Mouse (Mus musculus): ENCODE results near the gene Slc30a6.

The Slc30a6 gene

DNA sequence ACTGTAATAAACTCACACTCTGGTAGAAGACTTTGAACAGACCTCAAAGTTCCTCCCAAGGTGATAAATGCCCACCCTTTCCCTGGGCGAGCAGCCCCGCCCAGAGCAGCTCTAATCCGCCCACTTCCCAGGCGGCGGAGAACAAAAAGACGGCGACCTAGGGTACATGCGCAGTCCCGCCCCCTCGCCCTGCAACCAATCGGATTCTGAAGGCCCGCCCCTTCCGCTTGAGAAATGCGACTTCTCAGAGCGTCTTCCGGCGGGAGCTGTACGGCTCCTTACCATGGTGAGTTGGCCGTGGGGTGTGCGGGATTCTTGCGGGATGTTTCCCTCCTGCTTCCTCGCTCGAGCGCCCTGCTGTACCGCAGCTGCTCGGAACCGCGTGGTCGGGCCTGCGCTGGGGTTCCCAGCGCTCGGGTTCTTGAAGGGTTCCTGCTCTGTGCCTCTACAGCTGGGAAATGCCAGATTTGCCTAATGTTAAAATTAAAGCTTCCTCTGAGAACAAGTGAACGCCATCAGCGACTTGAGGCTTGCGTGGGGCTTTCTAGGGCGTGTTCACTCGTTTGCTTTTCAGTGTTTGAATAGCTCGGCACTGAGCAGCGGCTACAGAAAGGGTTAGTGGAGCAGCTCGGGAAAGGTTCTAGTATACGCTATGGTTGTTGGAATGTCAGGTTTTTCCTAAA, at the start of gene Slc30a6:
Slc30a6 (plus strand) TSS at position 226 of the 683 bp plus-strand sequence.
- DNase-seq, result peak; percentile 98 to 99

- DNase-seq, result no peak
These were observed 31.8 kb upstream of the Slc30a6 start for GRCm38 (mm10) chr17:74363592-74363991.

- DNase-seq, result no peak
These were observed 18.5 kb upstream of the Slc30a6 start for GRCm38 (mm10) chr17:74376916-74377315.

DNA sequence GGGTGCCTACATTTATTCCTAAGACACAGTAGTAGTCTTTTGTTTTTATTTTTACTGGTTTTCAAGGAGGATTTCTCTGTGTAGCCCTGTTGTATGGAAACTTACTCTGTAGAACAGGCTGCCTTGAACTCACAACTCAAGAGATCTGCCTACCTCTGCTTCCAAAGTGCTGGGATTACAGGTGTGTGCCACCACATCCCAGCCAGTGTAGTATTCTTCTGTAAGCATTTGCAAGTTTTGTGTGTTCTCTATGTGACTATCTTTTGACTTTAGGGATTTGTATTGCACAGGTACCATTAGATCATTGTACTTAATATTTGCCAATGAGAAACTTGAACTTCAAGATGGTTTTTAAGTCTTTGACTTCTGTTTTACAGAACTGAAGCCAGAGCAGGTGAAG, 8.8 kb upstream of the Slc30a6 start:
- no peak for DNase-seq

- no peak for DNase-seq
These were observed 5.6 kb upstream of the Slc30a6 start for GRCm38 (mm10) chr17:74389847-74390246.

DNA sequence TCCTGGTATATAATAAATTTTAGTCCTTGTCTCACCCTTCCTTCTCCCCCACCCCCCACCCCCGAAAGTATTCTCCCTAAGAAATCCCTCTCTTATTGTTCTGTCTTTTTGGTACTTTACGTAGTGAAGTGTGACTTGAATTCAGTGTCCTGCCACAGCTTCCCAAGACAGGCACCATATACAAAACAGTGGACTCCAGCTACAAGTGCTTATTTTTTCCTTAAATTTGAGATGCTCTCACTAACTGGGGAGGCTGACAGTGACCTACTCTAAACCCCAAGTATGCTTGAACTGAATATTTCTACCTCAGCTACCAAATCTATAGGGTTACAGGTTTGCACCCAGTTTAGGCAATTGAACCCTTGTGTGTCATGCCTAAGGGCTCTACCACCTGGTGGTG, 1.0 kb upstream of the Slc30a6 start:
- no peak for DNase-seq

GRCm38 (mm10) chr17:74394855-74395254, 553 bp upstream of the Slc30a6 start:
- peak; percentile 14 to 39 for DNase-seq

DNA sequence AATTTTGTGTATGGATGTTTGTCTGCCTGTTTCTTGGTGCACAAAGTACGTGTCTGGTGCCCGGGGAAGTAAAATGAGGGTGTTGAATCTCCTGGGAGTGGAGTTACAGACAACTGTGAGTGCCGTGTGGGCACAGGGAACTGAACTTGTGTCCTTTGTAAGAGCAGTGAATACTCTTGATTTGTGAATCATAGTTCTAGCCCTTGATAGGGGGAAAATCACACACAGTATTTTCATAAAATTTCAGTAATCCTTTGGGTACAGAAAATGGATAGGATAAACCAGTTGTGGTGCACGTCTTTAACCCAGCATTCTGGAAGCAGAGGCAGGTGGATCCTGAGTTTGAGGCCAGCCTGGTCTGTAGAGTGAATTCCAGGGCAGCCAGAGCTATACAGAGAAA, 1.4 kb downstream of the Slc30a6 start:
- DNase-seq, result no peak

- DNase-seq, result no peak
These were observed 1.8 kb downstream of the Slc30a6 start for GRCm38 (mm10) chr17:74397173-74397572.

GRCm38 (mm10) chr17:74402486-74403222, 7.2 kb downstream of the Slc30a6 start:
- no peak for DNase-seq

DNA sequence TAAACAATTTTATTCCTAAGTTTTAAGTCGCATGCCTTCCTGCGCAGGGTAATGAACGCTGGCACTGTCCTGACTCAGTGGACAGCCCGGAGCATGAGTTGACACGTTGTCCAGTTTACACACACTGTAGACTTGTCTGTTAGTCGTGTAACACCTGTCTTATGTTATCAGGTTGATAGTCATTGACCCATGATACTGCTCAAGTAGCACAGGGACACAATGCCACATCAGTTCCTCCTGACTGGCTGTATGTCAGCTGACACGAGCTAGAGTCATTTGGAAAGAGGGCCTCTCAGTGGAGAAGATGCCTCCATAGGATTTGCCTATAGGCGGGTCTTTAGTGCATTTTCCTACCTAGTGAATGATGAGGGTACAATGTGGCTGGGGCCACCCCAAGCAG, 11.1 kb downstream of the Slc30a6 start:
- DNase-seq, result no peak

DNA sequence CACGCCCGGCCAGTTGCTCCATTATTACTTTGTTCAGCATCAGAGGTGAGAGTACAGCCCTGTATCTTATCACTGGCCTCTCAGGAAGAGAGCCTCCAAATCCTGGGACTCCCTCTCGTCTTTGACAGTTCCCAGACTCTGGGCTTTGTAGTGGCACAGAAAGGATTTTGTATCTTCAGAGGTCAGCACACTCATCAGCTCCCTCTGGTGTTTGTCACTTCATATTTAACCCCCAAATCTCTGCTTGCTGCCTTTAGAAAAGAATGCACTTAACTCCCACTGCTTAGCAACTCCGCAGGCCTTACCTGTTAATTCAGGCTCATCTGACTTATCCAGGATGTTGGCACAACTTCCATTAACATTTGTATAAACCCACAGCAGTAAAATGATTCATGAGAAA, 14.3 kb downstream of the Slc30a6 start:
- no peak for DNase-seq

- DNase-seq, result no peak
These were observed 17.9 kb downstream of the Slc30a6 start for GRCm38 (mm10) chr17:74413324-74413723.

GRCm38 (mm10) chr17:74414671-74415070, 19.3 kb downstream of the Slc30a6 start:
- no peak for DNase-seq

- no peak for DNase-seq
These were observed 21.5 kb downstream of the Slc30a6 start for GRCm38 (mm10) chr17:74416841-74417360.

DNA sequence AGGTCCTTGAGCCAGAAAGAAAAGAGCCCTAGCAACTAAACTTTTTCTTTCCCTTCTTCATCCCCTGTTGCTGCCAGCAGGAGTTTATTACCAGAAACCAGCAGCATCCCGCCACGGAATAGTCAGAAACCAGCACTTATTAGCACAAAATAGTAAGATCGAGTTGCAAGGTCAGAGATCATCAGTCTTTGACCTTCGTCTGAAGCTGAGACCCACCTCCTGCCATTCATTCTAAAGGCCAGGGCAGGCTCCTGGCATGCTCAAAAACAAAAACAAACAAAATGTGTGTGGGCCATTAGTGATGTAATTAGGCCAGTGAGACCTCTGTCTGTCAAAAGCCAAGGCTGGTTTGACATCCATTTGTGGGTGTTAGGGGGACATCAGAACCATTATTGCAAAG, 22.8 kb downstream of the Slc30a6 start:
- no peak for DNase-seq

DNA sequence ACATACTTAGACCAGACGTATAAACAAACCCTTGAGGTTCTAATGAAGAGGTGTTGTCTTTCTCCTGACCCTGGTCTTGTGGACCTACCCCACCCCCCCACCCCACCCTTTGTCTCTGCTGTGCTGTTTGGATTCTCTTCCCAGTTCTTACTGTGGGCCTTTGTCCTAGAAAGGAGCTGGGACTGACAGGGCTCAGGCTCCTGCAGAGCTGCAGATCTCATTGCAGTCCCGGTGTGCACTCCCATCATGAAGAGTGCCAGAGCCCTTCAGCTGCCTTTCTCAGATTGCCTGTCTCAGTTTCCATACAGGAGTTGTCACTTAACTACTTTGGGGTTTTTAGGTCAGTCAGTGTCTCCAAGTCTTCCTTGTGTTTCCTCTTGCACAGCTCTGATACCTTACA, 25.2 kb downstream of the Slc30a6 start:
- no peak for DNase-seq

GRCm38 (mm10) chr17:74424401-74425005, 29.1 kb downstream of the Slc30a6 start:
- DNase-seq, result no peak

DNA sequence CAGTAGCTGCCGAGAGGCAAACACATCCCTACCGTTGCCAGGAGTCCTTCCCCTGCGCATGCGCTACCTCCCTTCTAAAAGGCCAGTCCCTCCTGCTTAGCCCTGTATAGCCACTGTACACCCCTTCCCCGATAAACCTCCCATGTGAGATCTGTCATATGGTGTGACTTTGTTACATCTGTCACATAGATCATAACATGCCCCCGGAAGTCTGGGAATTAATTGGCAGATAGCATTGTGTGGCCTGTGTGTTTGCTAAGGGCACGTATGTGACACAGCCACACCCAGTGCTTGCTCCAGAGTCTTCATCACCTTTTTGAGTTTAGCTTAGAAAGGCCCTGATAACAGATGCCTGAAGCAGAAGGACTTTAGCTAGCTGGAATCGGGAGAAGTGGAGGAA, 34.7 kb downstream of the Slc30a6 start:
- no peak for DNase-seq

GRCm38 (mm10) chr17:74431481-74431880, 36.1 kb downstream of the Slc30a6 start:
- DNase-seq, result no peak

GRCm38 (mm10) chr17:74432631-74433030, 37.2 kb downstream of the Slc30a6 start:
- DNase-seq, result no peak

- DNase-seq, result no peak
These were observed 42.4 kb downstream of the Slc30a6 start for GRCm38 (mm10) chr17:74437762-74438161.

DNA sequence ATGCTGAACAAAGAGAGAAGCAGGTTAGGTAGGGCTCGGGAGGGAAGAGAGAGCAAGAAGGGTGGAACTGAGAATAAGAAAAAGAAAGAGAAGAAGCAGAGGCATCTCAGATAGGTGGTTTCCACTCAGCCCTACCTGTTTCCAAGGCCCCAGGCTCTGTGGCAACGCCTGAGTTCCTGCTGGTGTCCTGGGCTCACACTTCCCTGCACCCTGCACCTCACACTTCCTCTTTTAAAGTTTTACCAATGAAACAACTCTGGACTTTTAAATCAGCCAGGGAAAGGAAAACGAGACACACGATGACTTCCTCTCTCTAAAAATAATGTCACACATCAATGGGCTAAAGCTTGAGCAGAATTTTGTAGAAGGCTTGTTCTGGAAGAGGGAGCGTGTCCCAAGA, 45.1 kb downstream of the Slc30a6 start:
- DNase-seq, result no peak

DNA sequence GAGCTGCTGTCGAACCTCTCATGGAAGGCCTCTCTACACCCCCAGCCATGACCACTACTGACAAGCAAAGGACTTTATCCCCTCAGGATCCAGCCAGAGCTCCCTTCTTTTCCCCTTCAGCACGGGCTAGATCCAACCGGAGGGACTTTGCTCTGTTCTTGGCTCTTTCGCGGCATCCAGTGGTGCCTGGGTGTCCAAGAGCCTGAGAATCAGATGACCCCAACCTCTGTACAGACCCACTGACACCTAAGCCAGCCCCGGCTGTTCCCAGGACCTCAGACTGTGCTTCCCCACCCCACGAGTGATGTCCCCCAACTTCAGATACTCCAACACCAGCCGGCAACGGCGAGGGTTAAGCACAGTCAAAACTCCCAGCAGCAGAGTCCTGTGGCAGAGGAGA, 54.4 kb downstream of the Slc30a6 start:
- no peak for DNase-seq
